Mouse (Mus musculus): ENCODE results near the gene Tmem33.

Tmem33 gene

DNA sequence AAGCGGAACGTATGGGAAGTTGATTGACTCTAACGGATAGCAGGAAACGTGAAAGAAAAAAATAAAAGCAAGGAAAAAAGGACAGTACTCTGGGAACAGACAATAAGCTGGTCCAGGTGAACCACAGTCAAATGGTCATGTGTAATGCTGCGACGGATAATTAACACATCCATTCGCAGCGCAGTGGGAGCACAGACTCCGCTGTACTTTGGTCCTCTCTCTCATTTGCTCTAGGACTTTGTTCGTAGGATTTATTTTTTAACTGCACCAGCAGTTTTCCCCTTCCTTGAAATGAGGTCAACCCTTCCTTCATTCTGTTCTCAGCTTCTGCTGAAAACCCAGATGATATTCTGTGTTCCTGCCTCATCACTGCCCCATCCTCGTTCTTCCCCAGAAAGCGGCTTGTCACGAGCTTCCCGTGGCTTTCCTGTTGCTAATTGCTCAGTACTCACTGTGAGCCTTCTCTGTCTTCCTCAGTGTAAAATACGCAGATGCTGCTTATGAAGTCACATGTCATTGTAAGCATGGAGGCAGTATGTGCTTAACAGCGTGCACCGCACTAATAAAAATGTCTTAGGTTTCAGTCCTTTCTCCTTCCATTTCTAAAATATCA is 61.4 kb downstream of the Tmem33 start:
- no peak for DNase-seq (ENCODE audit: low spot score)

DNA sequence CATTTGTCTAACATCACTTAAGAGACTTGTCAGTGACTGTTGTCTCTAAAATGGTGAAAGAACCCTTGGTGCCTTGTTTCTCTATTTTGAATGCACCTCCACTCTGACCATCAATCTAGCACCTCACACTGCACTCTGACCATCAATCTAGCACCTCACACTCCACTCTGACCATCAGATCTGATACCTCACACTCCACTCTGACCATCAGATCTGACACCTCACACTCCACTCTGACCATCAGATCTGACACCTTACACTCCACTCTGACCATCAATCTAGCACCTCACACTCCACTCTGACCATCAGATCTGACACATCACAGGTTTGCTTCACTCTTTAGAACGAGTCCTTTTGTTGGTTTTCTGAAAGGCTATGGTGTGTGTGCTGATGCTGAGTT is 63.7 kb downstream of the Tmem33 start:
- DNase-seq (ENCODE audit: low spot score): no peak

DNA sequence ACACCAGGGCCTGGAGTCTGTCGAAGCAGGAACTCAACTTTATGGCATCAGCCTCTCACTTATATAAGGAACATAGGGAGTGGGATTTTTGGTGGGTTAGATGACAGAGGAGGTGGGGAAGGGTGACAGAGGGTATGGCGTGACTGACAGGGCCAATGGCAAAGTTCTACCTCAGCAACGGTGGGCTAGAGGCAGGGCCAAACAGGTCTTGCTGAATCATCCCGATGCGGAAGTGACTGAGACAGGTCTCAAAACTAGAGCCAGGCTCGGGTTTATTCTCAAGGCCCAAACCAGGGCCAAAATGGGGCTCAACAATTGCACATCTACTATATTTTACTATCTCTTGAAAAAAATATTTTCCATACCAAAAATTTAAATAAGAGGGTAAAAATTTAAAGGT is 80.4 kb downstream of the Tmem33 start:
- no peak for DNase-seq (ENCODE audit: low spot score)

All from ovary, postnatal 14 days (tissue).